Mouse (Mus musculus): ENCODE results near the gene Hscb. TPM values are rescaled to one million over a fixed set of nuclear protein-coding genes. Genes with fewer than 3 reads are reported as not detected.

The Hscb gene
- polyA plus RNA-seq, 1 experiment from 2014 or later: 20.6 TPM

Other genes starting within 250 kb of the Hscb start
- 58.3 and 61.1 TPM in 2 replicates for gene Noc4l, start 186.4 kb downstream of the Hscb start, polyA plus RNA-seq (2016; fragmentation: Nextera tagmentation; extraction: Ambion mirVana)
- 31.7 and 33.8 TPM in 2 replicates for gene Ddx51, start 186.3 kb downstream of the Hscb start, polyA plus RNA-seq (2016; fragmentation: Nextera tagmentation; extraction: Ambion mirVana)
- gene Ep400, start 69.1 kb downstream of the Hscb start, polyA plus RNA-seq (2016; fragmentation: Nextera tagmentation; extraction: Ambion mirVana): 70.3 and 70.9 TPM in 2 replicates
- 28.8 and 30.1 TPM in 2 replicates for gene Pus1, start 59.1 kb downstream of the Hscb start, polyA plus RNA-seq (2016; fragmentation: Nextera tagmentation; extraction: Ambion mirVana)
- 33.8 and 34.2 TPM in 2 replicates for gene Ulk1, start 29.7 kb downstream of the Hscb start, polyA plus RNA-seq (2016; fragmentation: Nextera tagmentation; extraction: Ambion mirVana)
- gene Chek2, start 202 bp upstream of the Hscb start, polyA plus RNA-seq (2016; fragmentation: Nextera tagmentation; extraction: Ambion mirVana): 29.2 and 34.5 TPM in 2 replicates
- 22.5 and 23.1 TPM in 2 replicates for gene Ttc28, start 40.0 kb upstream of the Hscb start, polyA plus RNA-seq (2016; fragmentation: Nextera tagmentation; extraction: Ambion mirVana)